Mouse (Mus musculus) limb, embryonic 14.5 days (tissue): ENCODE measurements around the gene Men1. TPM values are rescaled to one million over a fixed set of nuclear protein-coding genes. Genes with fewer than 3 reads are reported as not detected.

Experiments used
- ATAC-seq: fragments of 200-750 bp; cut with Nextera tagmentation; 2 replicates; pipeline ENCODE4 v1.8.0; 2017; ENCODE audit warnings: low read depth, moderate number of reproducible peaks, moderate TSS enrichment; ENCODE audit not compliant: low FRiP score
- DNase-seq: peaks from one replicate; pipeline ENCODE4 v3.0.0-alpha.2; 2015; ENCODE audit warnings: low spot score
- H3K27ac ChIP-seq: fragments of 300-500 bp; sonication (generic); replicated peaks from 2 replicates; pipeline ENCODE4 v1.5.1; 2014; ENCODE audit warnings: low read depth, mild to moderate bottlenecking, low read length, moderate library complexity, mixed read lengths
- H3K27me3 ChIP-seq: fragments of 300-500 bp; sonication (generic); 2 replicates; pipeline ENCODE4 v1.6.1; 2014; ENCODE audit warnings: low read length, mixed read lengths; ENCODE audit not compliant: control insufficient read depth, insufficient read depth
- H3K36me3 ChIP-seq: fragments of 300-500 bp; sonication (generic); 2 replicates; pipeline ENCODE4 v1.6.1; 2014; ENCODE audit warnings: mild to moderate bottlenecking, low read length, moderate library complexity, mixed read lengths; ENCODE audit not compliant: control insufficient read depth, insufficient read depth
- H3K4me1 ChIP-seq: fragments of 300-500 bp; sonication (generic); 2 replicates; pipeline ENCODE4 v1.6.1; 2014; ENCODE audit warnings: antibody characterized with exemption, low read length, mixed read lengths; ENCODE audit not compliant: control insufficient read depth, insufficient read depth
- H3K4me2 ChIP-seq: fragments of 300-500 bp; sonication (generic); replicated peaks from 2 replicates; pipeline ENCODE4 v1.6.1; 2014; ENCODE audit warnings: low read depth, mild to moderate bottlenecking, low read length, moderate library complexity; ENCODE audit not compliant: severe bottlenecking
- H3K4me3 ChIP-seq: fragments of 300-500 bp; sonication (generic); replicated peaks from 2 replicates; pipeline ENCODE4 v1.5.1; 2014; ENCODE audit warnings: low read length
- H3K9ac ChIP-seq: fragments of 300-500 bp; sonication (generic); 2 replicates; pipeline ENCODE4 v1.6.1; 2014; ENCODE audit warnings: mild to moderate bottlenecking, low read depth, low read length, moderate library complexity; ENCODE audit not compliant: severe bottlenecking
- H3K9me3 ChIP-seq: fragments of 300-500 bp; sonication (generic); 2 replicates; pipeline ENCODE4 v1.6.1; 2016; ENCODE audit warnings: low read length; ENCODE audit not compliant: control insufficient read depth
- POLR2A ChIP-seq: fragments of 200-500 bp; IDR thresholded peaks from 2 replicates; pipeline ENCODE4 v1.8.0; 2012; ENCODE audit warnings: inconsistent platforms, mild to moderate bottlenecking, moderate library complexity, borderline replicate concordance; ENCODE audit not compliant: insufficient read depth, insufficient read length; ENCODE audit errors: extremely low read depth
- WGBS: fragments of 180-500 bp; shearing (Covaris S2); extraction: QIAGEN DNeasy Blood & Tissue Kit; methylation state at CpG from one replicate; pipeline ENCODE4 v1.1.7; 2014; 5-methylcytosine and 5-hydroxymethylcytosine counted together
- microRNA-seq: library from miRNA; unstranded; fragments of <30 nt; microRNA quantifications from one replicate; pipeline ENCODE4, GENCODE M21; 2016
- polyA plus RNA-seq, 2 experiments: library from polyadenylated mRNA; depleted of rRNA in 1 of 2; stranded (reverse) in 1 of 2; unstranded in 1 of 2; fragments of >200 nt; fragmentation: Nextera tagmentation in 1 of 2; extraction: Ambion mirVana in 1 of 2; gene quantifications; 2 replicates each; pipeline versions ENCODE4 v1.2.1 to v1.2.3; 2012 to 2014

The Men1 gene
- polyA plus RNA-seq, 2 experiments: 60.4 to 102 TPM

DNA sequence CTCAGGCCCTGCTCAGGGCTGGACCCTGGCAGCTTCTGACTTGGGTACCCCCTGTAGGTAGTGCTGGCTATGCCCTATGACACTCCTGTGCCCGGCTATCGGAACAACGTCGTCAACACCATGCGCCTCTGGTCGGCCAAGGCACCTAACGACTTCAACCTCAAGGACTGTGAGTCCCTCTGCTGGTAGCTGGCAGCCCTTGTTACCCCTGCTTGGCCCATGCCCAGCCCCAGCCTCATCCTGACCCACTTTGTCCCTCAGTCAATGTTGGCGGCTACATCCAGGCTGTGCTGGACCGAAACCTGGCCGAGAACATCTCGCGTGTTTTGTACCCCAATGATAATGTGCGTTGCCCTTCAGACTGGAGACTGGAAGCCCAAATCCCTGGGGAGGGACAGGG lies 53.2 kb downstream of the Men1 start:
- Histone ChIP-seq H3K9ac (no peak overlapping the region), H3K4me2 (no peak overlapping the region), H3K4me3 (no peak overlapping the region), H3K9me3 (no peaks in the 10 kb centered on the region), H3K27ac (no peak overlapping the region), H3K27me3 (no peaks in the 10 kb centered on the region), H3K36me3 (no peaks in the 10 kb centered on the region), H3K4me1 (peaks cover 13% of the 10 kb centered on the region)
- WGBS: 75% methylated on average over 13 of the region's 13 CpGs
- DNase-seq (no peak), ATAC-seq (no peak)
- TF ChIP-seq POLR2A: no peak

GRCm38 (mm10) chr19:6389803-6390202 lies 55.0 kb downstream of the Men1 start:
- Histone ChIP-seq H3K9ac (peak overlapping the region; percentile 31; the same call in 1 of the 2 replicates), H3K4me1 (peaks cover 8% of the 10 kb centered on the region), H3K9me3 (no peaks in the 10 kb centered on the region), H3K27me3 (no peaks in the 10 kb centered on the region), H3K4me2 (peak overlapping the region; percentile 49), H3K4me3 (peak overlapping the region; percentile 27), H3K36me3 (no peaks in the 10 kb centered on the region), H3K27ac (no peak overlapping the region)
- no peak for DNase-seq
- no peak for ATAC-seq
- no peak for TF ChIP-seq POLR2A
- 5% methylated on average over 16 of the region's 16 CpGs for whole genome bisulfite sequencing

- Histone ChIP-seq H3K4me1 (peaks cover 8% of the 10 kb centered on the region), H3K9ac (no peak overlapping the region), H3K4me3 (no peak overlapping the region), H3K27me3 (no peaks in the 10 kb centered on the region), H3K36me3 (no peaks in the 10 kb centered on the region), H3K27ac (no peak overlapping the region), H3K9me3 (no peaks in the 10 kb centered on the region), H3K4me2 (no peak overlapping the region)
- DNase-seq: no peak
- TF ChIP-seq POLR2A: no peak
- WGBS: 55% methylated on average over 6 of the region's 6 CpGs
- no peak for ATAC-seq
Measured at GRCm38 (mm10) chr19:6390251-6390650, 55.5 kb downstream of the Men1 start.

Small RNA genes within 50 kb of the gene (microRNA-seq; reads per million reads assigned to microRNA genes)
- not detected for gene Mir6989

Other genes with a start within 250 kb of the Men1 start
- gene Cdca5, start 250.0 kb upstream of the Men1 start, polyA plus RNA-seq (2012; rRNA removed): 22.0 and 23.3 TPM in 2 replicates
- gene Cdca5, start 250.0 kb upstream of the Men1 start, polyA plus RNA-seq (2014; fragmentation: Nextera tagmentation; extraction: Ambion mirVana): 27.9 and 31.5 TPM in 2 replicates
- 0.14 and 0.75 TPM in 2 replicates for gene AC131692.1, start 240.6 kb upstream of the Men1 start, polyA plus RNA-seq (2012; rRNA removed)
- not detected in 2 replicates for gene AC131692.1, start 240.6 kb upstream of the Men1 start, polyA plus RNA-seq (2014; fragmentation: Nextera tagmentation; extraction: Ambion mirVana)
- gene Naaladl1, start 229.2 kb upstream of the Men1 start, polyA plus RNA-seq (2012; rRNA removed): 2.5 and 3.0 TPM in 2 replicates
- 0.21 and 0.48 TPM in 2 replicates for gene Naaladl1, start 229.2 kb upstream of the Men1 start, polyA plus RNA-seq (2014; fragmentation: Nextera tagmentation; extraction: Ambion mirVana)
- gene Sac3d1, start 216.3 kb upstream of the Men1 start, polyA plus RNA-seq (2012; rRNA removed): 45.6 and 57.9 TPM in 2 replicates
- gene Sac3d1, start 216.3 kb upstream of the Men1 start, polyA plus RNA-seq (2014; fragmentation: Nextera tagmentation; extraction: Ambion mirVana): 53.8 and 55.9 TPM in 2 replicates
- 36.4 and 48.9 TPM in 2 replicates for gene Snx15, start 206.7 kb upstream of the Men1 start, polyA plus RNA-seq (2012; rRNA removed)
- 30.2 and 33.9 TPM in 2 replicates for gene Snx15, start 206.7 kb upstream of the Men1 start, polyA plus RNA-seq (2014; fragmentation: Nextera tagmentation; extraction: Ambion mirVana)
- gene Batf2, start 194.0 kb upstream of the Men1 start, polyA plus RNA-seq (2012; rRNA removed): 0.10 and 0.22 TPM in 2 replicates
- 0.15 TPM in 1 of 2 replicates, not detected in the other for gene Batf2, start 194.0 kb upstream of the Men1 start, polyA plus RNA-seq (2014; fragmentation: Nextera tagmentation; extraction: Ambion mirVana)
- gene Arl2, start 193.4 kb upstream of the Men1 start, polyA plus RNA-seq (2012; rRNA removed): 91.9 and 127 TPM in 2 replicates
- gene Arl2, start 193.4 kb upstream of the Men1 start, polyA plus RNA-seq (2014; fragmentation: Nextera tagmentation; extraction: Ambion mirVana): 76.0 and 77.5 TPM in 2 replicates
- 0.05 and 0.09 TPM in 2 replicates for gene Majin, start 150.6 kb upstream of the Men1 start, polyA plus RNA-seq (2012; rRNA removed)
- gene Majin, start 150.6 kb upstream of the Men1 start, polyA plus RNA-seq (2014; fragmentation: Nextera tagmentation; extraction: Ambion mirVana): not detected in 2 replicates
- gene Gpha2, start 108.6 kb upstream of the Men1 start, polyA plus RNA-seq (2012; rRNA removed): 1.5 and 2.7 TPM in 2 replicates
- 1.2 and 2.3 TPM in 2 replicates for gene Gpha2, start 108.6 kb upstream of the Men1 start, polyA plus RNA-seq (2014; fragmentation: Nextera tagmentation; extraction: Ambion mirVana)
- 45.0 and 48.1 TPM in 2 replicates for gene Ppp2r5b, start 99.1 kb upstream of the Men1 start, polyA plus RNA-seq (2012; rRNA removed)
- 27.5 and 27.8 TPM in 2 replicates for gene Ppp2r5b, start 99.1 kb upstream of the Men1 start, polyA plus RNA-seq (2014; fragmentation: Nextera tagmentation; extraction: Ambion mirVana)
- gene Atg2a, start 93.3 kb upstream of the Men1 start, polyA plus RNA-seq (2012; rRNA removed): 18.3 and 25.7 TPM in 2 replicates
- 10.6 and 14.6 TPM in 2 replicates for gene Atg2a, start 93.3 kb upstream of the Men1 start, polyA plus RNA-seq (2014; fragmentation: Nextera tagmentation; extraction: Ambion mirVana)
- gene Ehd1, start 58.3 kb upstream of the Men1 start, polyA plus RNA-seq (2012; rRNA removed): 160 and 232 TPM in 2 replicates
- 68.7 and 81.8 TPM in 2 replicates for gene Ehd1, start 58.3 kb upstream of the Men1 start, polyA plus RNA-seq (2014; fragmentation: Nextera tagmentation; extraction: Ambion mirVana)
- gene Cdc42bpg, start 28.5 kb upstream of the Men1 start, polyA plus RNA-seq (2012; rRNA removed): 15.2 and 17.0 TPM in 2 replicates
- 1.4 and 2.0 TPM in 2 replicates for gene Cdc42bpg, start 28.5 kb upstream of the Men1 start, polyA plus RNA-seq (2014; fragmentation: Nextera tagmentation; extraction: Ambion mirVana)
- 90.4 and 122 TPM in 2 replicates for gene Map4k2, start 6.2 kb downstream of the Men1 start, polyA plus RNA-seq (2012; rRNA removed)
- 8.8 and 10.5 TPM in 2 replicates for gene Map4k2, start 6.2 kb downstream of the Men1 start, polyA plus RNA-seq (2014; fragmentation: Nextera tagmentation; extraction: Ambion mirVana)
- 252 and 276 TPM in 2 replicates for gene Sf1, start 28.7 kb downstream of the Men1 start, polyA plus RNA-seq (2012; rRNA removed)
- gene Sf1, start 28.7 kb downstream of the Men1 start, polyA plus RNA-seq (2014; fragmentation: Nextera tagmentation; extraction: Ambion mirVana): 149 and 159 TPM in 2 replicates
- gene Pygm, start 49.4 kb downstream of the Men1 start, polyA plus RNA-seq (2012; rRNA removed): 20.5 and 23.9 TPM in 2 replicates
- 17.3 and 22.8 TPM in 2 replicates for gene Pygm, start 49.4 kb downstream of the Men1 start, polyA plus RNA-seq (2014; fragmentation: Nextera tagmentation; extraction: Ambion mirVana)
- gene Rasgrp2, start 64.4 kb downstream of the Men1 start, polyA plus RNA-seq (2012; rRNA removed): 27.6 and 38.0 TPM in 2 replicates
- gene Rasgrp2, start 64.4 kb downstream of the Men1 start, polyA plus RNA-seq (2014; fragmentation: Nextera tagmentation; extraction: Ambion mirVana): 23.4 and 27.5 TPM in 2 replicates
- 3.6 and 6.1 TPM in 2 replicates for gene Nrxn2, start 83.8 kb downstream of the Men1 start, polyA plus RNA-seq (2012; rRNA removed)
- 1.3 and 2.6 TPM in 2 replicates for gene Nrxn2, start 83.8 kb downstream of the Men1 start, polyA plus RNA-seq (2014; fragmentation: Nextera tagmentation; extraction: Ambion mirVana)
- not detected in 2 replicates for gene Slc22a12, start 208.1 kb downstream of the Men1 start, polyA plus RNA-seq (2012; rRNA removed)
- gene Slc22a12, start 208.1 kb downstream of the Men1 start, polyA plus RNA-seq (2014; fragmentation: Nextera tagmentation; extraction: Ambion mirVana): not detected in 2 replicates